Mouse (Mus musculus): ENCODE data around the gene Olfr1274-ps. TPM values are rescaled to one million over a fixed set of nuclear protein-coding genes. Genes with fewer than 3 reads are reported as not detected.
"Not testable (repeated sequence)": the region's sequence is repeated elsewhere in the genome, so short reads cannot be mapped to it uniquely, and the experiment has no call there.

Gene Olfr1274-ps
- not detected in 2 replicates for polyA plus RNA-seq (2016; fragmentation: Nextera tagmentation; extraction: Ambion mirVana)

DNA sequence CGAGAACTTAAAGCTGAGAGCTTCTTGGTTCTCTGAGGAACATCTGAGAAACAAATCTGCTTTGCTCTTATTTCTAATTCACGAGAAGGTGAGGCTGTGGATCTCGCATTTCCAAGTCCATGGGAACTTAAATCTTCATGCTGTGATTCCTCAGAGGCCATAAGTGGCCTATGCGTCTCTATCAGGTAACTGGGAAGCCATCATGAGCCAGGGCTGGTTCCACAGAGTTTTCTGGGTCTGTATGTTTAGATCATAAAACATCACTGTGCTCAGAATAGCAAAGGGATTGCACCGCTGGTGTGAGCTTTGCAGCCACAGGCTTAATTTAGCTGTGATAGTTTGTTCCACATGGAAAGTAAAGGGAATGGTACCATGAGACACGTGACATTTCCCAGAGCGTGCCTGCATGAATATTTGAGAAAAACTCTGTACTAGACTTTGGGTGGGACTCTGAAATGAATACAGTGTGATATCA is at the start of gene Olfr1274-ps:
Olfr1274-ps (plus strand) TSS at position 51 of the 475 bp plus-strand sequence.
- H3K36me3 ChIP-seq; H3K4me2 ChIP-seq (replicated peaks); H3K4me1 ChIP-seq; H3K9ac ChIP-seq; H3K27ac ChIP-seq; H3K4me3 ChIP-seq; H3K9me3 ChIP-seq; ATAC-seq (ENCODE audit: insufficient number of reproducible peaks, insufficient read depth, low FRiP score, low TSS enrichment); H3K27me3 ChIP-seq: not testable (repeated sequence)
- WGBS, result 84% methylated on average over 7 of the region's 7 CpGs

- WGBS, result no CpG with 5 or more reads among the region's 6 CpGs
- not testable (repeated sequence) for H3K27ac ChIP-seq; H3K4me1 ChIP-seq; H3K27me3 ChIP-seq; H3K4me2 ChIP-seq (replicated peaks); H3K9ac ChIP-seq; H3K36me3 ChIP-seq; H3K4me3 ChIP-seq; H3K9me3 ChIP-seq; ATAC-seq (ENCODE audit: insufficient number of reproducible peaks, insufficient read depth, low FRiP score, low TSS enrichment)
Observed at GRCm38 (mm10) chr2:90351047-90351446, 47.4 kb upstream of the Olfr1274-ps start.

DNA sequence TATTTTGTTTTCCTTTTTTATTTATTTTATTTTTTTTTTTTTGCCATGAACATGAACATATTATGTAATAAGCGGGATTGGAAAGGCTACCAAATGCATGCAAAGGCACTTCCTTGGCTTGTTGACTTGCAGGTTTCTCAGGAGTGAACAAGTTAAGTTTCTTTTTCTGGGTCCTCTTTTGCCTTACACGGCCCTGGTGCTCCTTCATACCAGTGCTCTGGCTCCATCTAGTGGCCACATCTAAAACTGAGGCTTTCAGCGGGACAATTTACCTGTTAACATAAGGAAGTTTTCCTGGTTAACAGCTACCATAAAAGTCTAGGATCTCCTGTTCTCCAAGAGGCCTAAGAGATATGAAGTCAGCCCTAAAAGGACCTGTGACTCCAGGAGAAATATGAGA is 46.9 kb upstream of the Olfr1274-ps start:
- not testable (repeated sequence) for H3K4me3 ChIP-seq; H3K27ac ChIP-seq; ATAC-seq (ENCODE audit: insufficient number of reproducible peaks, insufficient read depth, low FRiP score, low TSS enrichment); H3K36me3 ChIP-seq; H3K9me3 ChIP-seq; H3K4me1 ChIP-seq; H3K9ac ChIP-seq; H3K27me3 ChIP-seq; H3K4me2 ChIP-seq (replicated peaks)
- no CpG with 5 or more reads among the region's 3 CpGs for WGBS

DNA sequence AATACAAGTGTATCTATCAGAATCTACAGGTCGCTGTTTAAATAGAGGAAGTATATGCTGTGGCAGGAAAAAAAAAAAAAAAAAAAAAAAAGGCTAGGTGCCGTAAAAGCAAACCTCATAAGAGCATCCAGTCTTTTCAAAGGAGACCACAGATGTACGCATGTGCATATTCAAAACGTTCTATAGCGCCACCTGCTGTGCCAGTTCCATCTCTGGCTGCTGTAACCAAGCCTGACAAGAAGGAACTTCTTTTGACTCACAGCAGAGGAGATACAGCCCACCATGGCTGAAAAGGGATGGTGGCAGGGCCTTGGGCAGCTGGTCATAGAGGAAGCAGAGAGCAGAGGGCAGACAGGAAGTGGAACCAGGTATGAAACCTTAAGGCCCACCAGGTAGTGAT is 39.3 kb upstream of the Olfr1274-ps start:
- H3K4me3 ChIP-seq; H3K4me2 ChIP-seq (replicated peaks); H3K36me3 ChIP-seq; H3K9ac ChIP-seq; H3K4me1 ChIP-seq; H3K27me3 ChIP-seq; ATAC-seq (ENCODE audit: insufficient number of reproducible peaks, insufficient read depth, low FRiP score, low TSS enrichment); H3K27ac ChIP-seq; H3K9me3 ChIP-seq: not testable (repeated sequence)
- WGBS, result no CpG with 5 or more reads among the region's 5 CpGs

GRCm38 (mm10) chr2:90360199-90360598 is 38.3 kb upstream of the Olfr1274-ps start:
- H3K4me2 ChIP-seq (replicated peaks); H3K9me3 ChIP-seq; H3K4me3 ChIP-seq; H3K27me3 ChIP-seq; ATAC-seq (ENCODE audit: insufficient number of reproducible peaks, insufficient read depth, low FRiP score, low TSS enrichment); H3K4me1 ChIP-seq; H3K27ac ChIP-seq; H3K36me3 ChIP-seq; H3K9ac ChIP-seq: not testable (repeated sequence)
- WGBS, result no CpG with 5 or more reads among the region's 4 CpGs

DNA sequence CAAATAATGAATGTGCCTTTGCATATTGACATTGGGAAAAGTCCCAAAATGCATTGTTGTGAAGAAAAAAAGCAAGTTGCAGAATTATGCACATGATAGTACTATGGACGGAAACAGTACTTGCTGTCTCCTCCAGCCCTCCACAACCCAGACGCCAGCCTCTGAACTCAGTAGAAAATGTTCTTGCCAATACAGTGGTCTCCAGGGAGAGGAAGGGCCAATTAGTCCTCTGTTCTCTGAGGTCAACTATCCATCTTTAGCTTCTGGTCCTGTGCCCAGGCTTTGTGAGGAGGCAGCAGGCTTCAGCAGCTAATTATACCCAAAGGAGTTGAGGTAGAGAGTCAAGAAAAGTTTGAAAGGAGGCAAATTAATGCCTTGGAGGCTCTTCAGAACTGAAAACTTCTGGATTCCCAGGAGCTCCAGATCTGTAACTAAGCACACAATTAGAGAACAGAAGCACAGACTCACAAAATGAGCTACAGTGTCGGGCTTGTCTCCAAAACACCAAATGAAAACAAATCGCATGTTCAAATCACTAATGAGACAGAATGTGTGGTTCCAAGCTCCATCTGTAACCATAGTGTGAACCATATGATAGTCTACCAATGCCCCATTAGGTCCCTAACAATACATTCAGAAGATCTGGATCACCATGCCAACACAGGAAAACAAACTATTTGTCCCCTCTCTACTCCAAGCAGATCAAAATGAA is 15.8 kb downstream of the Olfr1274-ps start:
- H3K9me3 ChIP-seq; H3K27me3 ChIP-seq; H3K4me3 ChIP-seq; H3K36me3 ChIP-seq; ATAC-seq (ENCODE audit: insufficient number of reproducible peaks, insufficient read depth, low FRiP score, low TSS enrichment); H3K27ac ChIP-seq; H3K9ac ChIP-seq; H3K4me2 ChIP-seq (replicated peaks); H3K4me1 ChIP-seq: not testable (repeated sequence)
- 58% methylated on average over 4 of the region's 4 CpGs for WGBS

DNA sequence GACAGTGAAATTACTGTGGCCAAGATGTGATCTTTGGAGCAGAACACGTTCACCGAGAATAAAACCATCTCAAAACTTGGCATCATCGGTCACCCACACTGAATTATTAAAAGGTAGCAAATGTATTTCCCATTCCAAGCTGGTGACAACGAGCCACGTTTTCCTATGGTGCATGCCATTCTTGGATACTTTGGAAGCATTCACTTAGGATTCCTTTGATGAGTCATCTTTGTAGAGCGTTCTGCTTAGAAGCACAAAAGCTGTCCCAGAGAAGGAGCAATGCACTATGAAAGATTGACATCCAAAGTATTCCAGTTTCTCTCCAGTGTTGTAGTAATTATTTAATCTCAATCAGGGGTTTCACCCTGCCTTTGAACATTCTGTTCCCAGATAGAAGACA is 23.8 kb downstream of the Olfr1274-ps start:
- not testable (repeated sequence) for H3K4me1 ChIP-seq; H3K9ac ChIP-seq; H3K27ac ChIP-seq; H3K9me3 ChIP-seq; ATAC-seq (ENCODE audit: insufficient number of reproducible peaks, insufficient read depth, low FRiP score, low TSS enrichment); H3K4me2 ChIP-seq (replicated peaks); H3K36me3 ChIP-seq; H3K4me3 ChIP-seq; H3K27me3 ChIP-seq
- 89% methylated on average over 6 of the region's 6 CpGs for WGBS

- H3K27me3 ChIP-seq; H3K4me3 ChIP-seq; H3K9me3 ChIP-seq; H3K9ac ChIP-seq; H3K27ac ChIP-seq; H3K4me2 ChIP-seq (replicated peaks); H3K4me1 ChIP-seq; ATAC-seq (ENCODE audit: insufficient number of reproducible peaks, insufficient read depth, low FRiP score, low TSS enrichment); H3K36me3 ChIP-seq: not testable (repeated sequence)
- WGBS, result no CpG with 5 or more reads among the region's 4 CpGs
Observed at GRCm38 (mm10) chr2:90424937-90425336, 26.5 kb downstream of the Olfr1274-ps start.

DNA sequence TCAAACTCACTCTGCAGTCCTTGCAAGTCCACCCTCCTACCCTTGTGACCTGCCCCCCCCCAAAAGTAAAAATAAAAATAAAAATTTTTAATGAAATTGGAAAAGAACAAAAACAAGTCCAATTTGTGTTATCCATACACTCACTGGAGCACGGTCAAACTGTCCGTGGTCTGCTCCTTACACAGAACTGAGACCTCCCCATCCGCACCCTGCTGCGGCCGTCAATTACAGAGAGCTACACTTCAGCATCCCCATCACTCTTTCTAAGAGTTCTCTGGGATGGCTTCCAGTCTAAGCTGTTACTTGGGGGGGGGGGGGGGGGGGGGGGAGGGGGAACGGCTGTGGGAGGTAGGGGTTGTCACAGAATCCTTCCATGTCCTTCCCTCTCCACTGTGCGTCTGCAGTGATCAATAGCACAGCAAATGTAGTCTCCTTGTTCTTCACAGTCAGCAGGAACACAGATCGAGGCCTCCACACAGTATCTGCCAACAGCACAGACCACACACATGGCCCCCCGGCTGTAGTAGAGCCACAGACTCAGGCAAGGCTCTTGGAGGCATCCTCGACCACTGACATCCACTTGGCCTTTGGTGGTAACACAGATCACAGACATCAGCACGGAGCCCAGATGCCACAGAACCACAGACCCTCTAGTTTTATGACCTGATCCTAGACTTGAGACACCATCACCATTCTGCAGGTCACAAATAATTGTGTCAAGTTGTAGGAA is 30.7 kb downstream of the Olfr1274-ps start:
- not testable (repeated sequence) for H3K4me2 ChIP-seq (replicated peaks); H3K9ac ChIP-seq; H3K27me3 ChIP-seq; H3K4me3 ChIP-seq; ATAC-seq (ENCODE audit: insufficient number of reproducible peaks, insufficient read depth, low FRiP score, low TSS enrichment); H3K4me1 ChIP-seq; H3K27ac ChIP-seq; H3K36me3 ChIP-seq; H3K9me3 ChIP-seq
- 100% methylated on average over 1 of the region's 11 CpGs for WGBS

- not testable (repeated sequence) for H3K4me2 ChIP-seq (replicated peaks); H3K27ac ChIP-seq; H3K4me1 ChIP-seq; H3K9ac ChIP-seq; H3K36me3 ChIP-seq; H3K4me3 ChIP-seq; H3K9me3 ChIP-seq; ATAC-seq (ENCODE audit: insufficient number of reproducible peaks, insufficient read depth, low FRiP score, low TSS enrichment); H3K27me3 ChIP-seq
- no CpG with 5 or more reads among the region's 4 CpGs for WGBS
Observed at GRCm38 (mm10) chr2:90429782-90430181, 31.3 kb downstream of the Olfr1274-ps start.

- H3K4me2 ChIP-seq (replicated peaks); H3K4me1 ChIP-seq; H3K36me3 ChIP-seq; H3K9ac ChIP-seq; ATAC-seq (ENCODE audit: insufficient number of reproducible peaks, insufficient read depth, low FRiP score, low TSS enrichment); H3K27me3 ChIP-seq; H3K4me3 ChIP-seq; H3K27ac ChIP-seq; H3K9me3 ChIP-seq: not testable (repeated sequence)
- WGBS, result 94% methylated on average over 1 of the region's 5 CpGs
Observed at GRCm38 (mm10) chr2:90437453-90437852, 39.0 kb downstream of the Olfr1274-ps start.

DNA sequence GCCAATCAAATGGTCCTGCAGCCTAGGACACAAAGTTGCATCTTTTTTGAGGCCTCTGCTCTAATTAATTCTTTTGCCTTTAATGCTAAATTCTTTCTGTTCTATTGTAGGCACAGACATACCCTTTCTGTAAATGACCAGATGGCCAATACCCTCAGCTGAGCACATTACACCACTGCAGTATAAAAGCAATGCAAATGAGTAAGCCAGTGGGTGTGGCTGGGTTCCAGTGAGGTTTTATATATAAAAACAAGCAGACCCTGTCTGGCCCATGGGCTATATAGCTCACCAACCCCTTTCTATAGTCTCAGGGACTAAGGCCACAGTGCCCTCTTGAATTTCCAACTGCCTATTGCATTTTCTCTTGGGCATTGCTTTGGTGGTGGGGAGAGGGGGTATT is 41.7 kb downstream of the Olfr1274-ps start:
- not testable (repeated sequence) for H3K27me3 ChIP-seq; H3K4me2 ChIP-seq (replicated peaks); H3K4me3 ChIP-seq; H3K27ac ChIP-seq; H3K9me3 ChIP-seq; H3K4me1 ChIP-seq; H3K36me3 ChIP-seq; ATAC-seq (ENCODE audit: insufficient number of reproducible peaks, insufficient read depth, low FRiP score, low TSS enrichment); H3K9ac ChIP-seq
